Mouse (Mus musculus) activated CD4-positive, CD25-positive, alpha-beta regulatory T cell, adult 4 months (primary cell): ENCODE results near the gene Cyld. TPM values are rescaled to one million over a fixed set of nuclear protein-coding genes. Genes with fewer than 3 reads are reported as not detected.
A peak's percentile ranks its signal among the peaks of the same experiment; 100 is the strongest.
"Not testable (repeated sequence)": the region's sequence is repeated elsewhere in the genome, so short reads cannot be mapped to it uniquely, and the experiment has no call there.

Source experiments
- ATAC-seq: one replicate; pipeline ENCODE4 v1.8.0; 2017
- polyA plus RNA-seq, 2 experiments: library from polyadenylated mRNA; unstranded; fragments of 100-300 nt; shearing (Covaris generic); gene quantifications; one replicate each; pipeline ENCODE4 v1.2.1; 2017

The Cyld gene
- polyA plus RNA-seq, 2 experiments from 2014 or later, result 73.1 to 86.4 TPM

DNA sequence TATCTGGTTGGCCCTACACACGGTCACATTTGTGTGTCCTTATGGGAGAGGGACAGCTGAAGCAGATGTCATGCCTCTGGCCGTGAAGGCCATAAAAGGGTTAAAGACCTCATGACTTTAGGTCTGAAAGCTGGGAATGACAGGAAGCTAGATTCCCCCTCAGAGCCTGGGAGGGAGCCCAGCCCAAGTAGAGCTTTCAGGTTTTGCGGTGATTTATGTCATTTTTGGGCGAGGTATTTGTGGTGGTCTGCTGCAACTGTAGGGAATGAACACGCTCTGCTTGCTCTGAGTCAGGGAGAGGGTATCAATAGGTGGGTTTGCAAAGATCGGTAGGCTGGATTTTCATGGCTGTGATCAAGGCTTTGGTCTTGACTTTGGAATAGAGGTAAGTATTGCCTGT lies 6.9 kb upstream of the Cyld start:
- no peak for ATAC-seq

GRCm38 (mm10) chr8:88691342-88691948 lies 5.4 kb upstream of the Cyld start:
- peak; percentile 52 for ATAC-seq

- peak; percentile 23 for ATAC-seq
Measured at GRCm38 (mm10) chr8:88691961-88692360, 4.9 kb upstream of the Cyld start.

DNA sequence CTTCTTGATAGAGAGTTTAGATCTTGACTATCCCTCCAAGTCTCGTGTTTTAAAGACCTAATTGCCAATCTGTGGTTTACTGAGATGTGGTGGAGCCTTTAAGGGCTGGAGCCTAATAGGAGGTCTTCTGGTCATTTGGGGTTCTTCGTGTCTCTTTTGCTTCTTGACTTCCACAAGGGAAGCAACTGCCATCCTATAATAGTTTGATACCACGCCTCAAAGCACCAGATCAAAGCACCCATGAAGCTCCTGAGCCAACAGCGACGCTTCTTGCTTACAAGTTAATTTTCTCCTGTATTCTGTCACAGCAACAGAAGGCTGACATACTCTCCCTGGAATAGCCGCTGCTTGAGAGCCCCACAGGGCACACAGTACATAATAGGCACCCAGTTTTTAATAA lies 4.0 kb upstream of the Cyld start:
- no peak for ATAC-seq

DNA sequence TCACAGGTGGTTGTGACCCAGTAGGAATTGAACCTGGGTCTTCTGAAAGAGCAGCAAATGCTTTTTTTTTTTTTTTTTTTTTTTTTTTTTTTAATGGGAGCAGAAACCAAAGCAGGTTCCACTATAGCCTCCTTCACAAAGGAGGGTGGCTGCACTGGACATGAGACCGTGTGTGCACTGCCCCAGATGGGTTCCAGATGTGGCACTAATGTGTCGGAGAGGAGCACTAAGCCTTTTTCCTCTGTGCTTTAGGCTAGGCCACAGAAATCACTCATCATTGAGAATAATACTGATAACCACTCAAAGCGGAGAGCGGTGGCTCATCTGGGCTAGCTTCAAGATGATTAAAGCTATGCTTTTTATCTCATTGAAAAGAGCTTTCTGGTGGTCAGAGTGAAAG lies 3.5 kb upstream of the Cyld start:
- no peak for ATAC-seq

DNA sequence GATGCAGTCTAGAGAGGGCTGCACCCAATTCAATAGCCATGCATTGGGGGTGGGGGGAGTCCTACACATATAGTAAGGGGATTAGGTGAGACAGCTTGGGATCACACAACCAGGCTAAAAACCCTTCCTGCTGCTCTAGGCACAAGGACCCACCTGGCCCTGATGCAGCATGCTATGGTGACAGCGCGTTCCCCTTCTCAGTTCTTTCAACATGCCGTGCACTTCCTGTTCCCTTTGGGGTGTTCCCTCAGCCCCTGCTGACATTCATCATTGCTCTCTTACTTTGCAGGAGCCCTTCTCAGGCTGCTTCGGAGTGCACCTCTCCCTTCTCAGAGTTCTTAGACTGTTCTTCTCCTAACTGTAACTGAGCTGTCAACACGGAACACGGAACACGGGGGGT lies 2.5 kb upstream of the Cyld start:
- ATAC-seq, result no peak

DNA sequence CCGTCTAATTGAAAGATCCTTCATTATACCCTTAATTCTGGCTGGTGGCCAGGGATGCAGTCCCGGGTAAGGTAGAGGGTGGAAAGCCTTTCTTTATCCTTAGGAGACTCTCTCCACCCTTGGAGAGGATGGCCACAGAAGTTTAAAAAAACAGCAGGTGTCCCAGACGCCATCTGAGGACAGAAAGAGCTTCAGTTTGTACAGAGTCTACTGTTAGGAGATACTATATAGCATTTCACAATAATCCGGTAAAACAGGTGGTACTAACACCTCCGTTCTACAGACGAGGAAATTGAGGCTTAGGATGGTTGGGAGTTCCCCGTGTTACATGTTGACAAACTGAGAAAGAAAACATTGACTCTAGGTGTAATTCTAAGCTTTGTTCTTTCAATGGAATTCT lies 600 bp upstream of the Cyld start:
- peak; percentile 2 for ATAC-seq

DNA sequence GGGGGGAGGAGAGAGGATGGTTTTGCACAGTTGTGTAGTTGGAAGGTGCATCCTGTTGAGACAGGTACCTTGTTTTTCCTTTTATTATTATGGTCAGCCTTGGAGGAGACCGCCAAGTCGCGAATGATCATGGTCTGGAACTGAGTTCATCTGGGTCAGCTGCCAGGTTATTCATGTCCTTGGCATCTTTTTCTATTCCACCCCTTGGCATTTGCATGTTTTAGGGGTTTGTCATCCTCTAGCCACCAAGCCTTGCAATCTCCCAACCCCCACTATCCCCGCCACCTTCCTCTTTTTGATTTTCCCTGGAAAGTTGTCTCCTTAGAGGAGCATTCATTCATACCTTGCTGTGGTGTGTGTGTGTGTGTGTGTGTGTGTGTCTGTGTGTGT lies 809 bp downstream of the Cyld start:
- ATAC-seq, result no peak

GRCm38 (mm10) chr8:88698048-88698447 lies 1.2 kb downstream of the Cyld start:
- ATAC-seq, result no peak

- ATAC-seq, result peak; percentile 25
Measured at GRCm38 (mm10) chr8:88701611-88702010, 4.8 kb downstream of the Cyld start.

DNA sequence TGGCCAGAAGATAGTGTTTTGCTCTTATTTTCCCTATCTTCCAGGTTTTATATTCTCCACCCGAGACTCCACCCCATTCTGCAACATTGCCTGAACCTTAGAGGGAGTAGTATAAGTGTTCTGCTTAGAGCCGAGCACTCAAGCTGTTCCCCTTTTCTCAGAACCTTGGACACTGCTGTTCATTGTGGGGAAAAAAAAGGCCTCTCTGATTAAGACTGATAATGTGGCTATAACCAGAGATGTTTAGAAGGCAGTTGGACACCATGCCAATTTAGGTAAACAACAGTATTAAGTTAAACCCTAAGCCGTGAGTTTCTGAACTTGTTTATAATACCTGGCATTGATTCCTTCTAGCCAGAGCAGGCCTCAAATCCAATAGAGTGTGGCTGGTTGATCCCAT lies 6.0 kb downstream of the Cyld start:
- ATAC-seq, result no peak

DNA sequence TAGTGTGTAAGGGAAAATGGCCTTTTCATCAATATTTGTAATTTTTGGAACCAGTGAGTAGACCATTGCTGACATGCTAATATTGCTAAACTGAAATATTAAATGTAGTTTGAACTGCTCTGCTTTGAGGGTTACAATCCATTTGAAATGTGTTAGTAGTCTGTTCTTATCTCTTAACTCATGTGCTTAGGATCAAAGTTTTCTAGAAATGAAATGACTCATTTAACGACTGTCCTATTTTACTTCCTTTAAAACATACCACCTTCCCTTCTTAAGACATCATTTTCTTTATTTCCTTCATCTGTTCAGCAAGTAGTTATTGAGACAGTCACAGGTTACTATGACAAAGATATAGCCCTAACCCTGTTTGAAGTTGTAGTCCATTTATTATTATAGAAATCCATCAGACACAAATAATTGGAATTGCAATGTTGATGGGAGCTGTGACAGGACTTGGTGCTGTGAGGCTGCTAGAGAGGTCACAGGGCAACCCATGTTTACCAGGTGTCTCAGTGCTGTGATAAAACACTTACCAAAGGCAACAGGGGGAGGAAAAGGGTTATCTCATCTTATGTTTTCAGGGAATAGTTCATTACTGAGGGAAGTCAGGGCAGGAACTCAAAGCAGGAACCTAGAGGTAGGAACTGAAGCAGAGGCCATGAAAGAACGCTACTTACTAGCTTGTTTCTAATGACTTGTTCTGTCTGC lies 26.6 kb downstream of the Cyld start:
- no peak for ATAC-seq

GRCm38 (mm10) chr8:88755175-88755791 lies 58.5 kb downstream of the Cyld start:
- peak; percentile 74 for ATAC-seq

DNA sequence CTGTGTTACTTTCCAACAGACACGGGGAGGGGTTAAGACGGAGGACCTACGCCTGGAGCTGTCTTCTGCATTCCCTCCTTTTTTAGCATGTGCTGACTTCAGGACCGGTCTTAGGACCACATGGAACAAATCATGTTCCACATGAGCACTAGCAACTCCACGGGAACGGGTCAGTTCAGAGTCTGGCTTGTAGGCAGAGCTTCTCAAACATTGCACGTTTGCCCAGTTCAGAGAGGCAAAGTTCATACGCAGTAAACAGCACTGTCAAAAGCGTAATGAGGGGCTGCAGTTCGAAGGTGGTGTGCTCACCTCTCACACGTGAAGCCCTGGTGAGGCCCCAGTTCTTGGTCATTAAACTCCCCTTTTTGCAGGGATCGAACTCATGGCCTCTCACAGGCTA lies 65.2 kb downstream of the Cyld start:
- ATAC-seq, result no peak

DNA sequence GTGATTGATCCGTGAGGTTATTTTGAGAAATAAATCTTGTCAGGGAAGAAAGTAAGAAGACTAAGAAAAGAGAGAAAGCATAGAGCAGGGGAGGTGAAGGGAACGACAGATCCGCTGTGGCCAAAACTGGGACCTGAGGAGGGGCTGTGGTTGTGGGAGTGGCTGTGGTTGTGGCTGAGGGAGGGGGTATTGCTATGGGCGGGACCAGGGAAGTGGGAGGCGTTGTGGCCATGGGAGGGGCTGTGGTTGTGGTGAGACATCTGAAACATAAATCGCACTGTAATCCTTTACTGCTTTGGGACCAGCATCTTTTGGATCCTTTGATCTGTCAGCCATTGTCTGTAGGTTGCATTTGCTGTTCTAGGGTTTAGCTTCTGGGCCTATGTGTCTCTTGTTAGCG lies 74.4 kb downstream of the Cyld start:
- ATAC-seq, result no peak

- ATAC-seq, result no peak
Measured at GRCm38 (mm10) chr8:88774593-88775297, 77.9 kb downstream of the Cyld start.

GRCm38 (mm10) chr8:88775298-88775646 lies 78.4 kb downstream of the Cyld start:
- ATAC-seq, result no peak

DNA sequence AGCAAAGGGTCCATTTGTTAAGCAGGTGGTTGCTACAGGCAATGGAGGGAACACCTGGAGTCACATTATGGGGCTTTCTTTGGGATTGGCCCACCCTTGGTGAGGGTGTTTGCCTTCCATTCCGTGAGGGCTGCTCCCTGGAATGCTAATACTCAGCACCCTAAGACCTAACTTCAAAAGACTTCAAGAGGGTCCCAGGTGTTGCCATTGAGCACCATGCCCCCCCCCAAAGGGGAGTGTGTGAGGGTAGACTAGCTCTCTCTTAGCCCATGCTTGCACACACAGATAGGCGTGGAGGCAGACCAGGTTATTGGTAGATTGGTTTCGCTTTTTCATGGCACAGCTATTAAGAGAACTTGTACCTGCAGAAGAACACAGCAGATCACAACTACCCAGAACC lies 83.3 kb downstream of the Cyld start:
- ATAC-seq, result no peak

GRCm38 (mm10) chr8:88781283-88781682 lies 84.5 kb downstream of the Cyld start:
- ATAC-seq, result no peak

- ATAC-seq, result no peak
Measured at GRCm38 (mm10) chr8:88783722-88784121, 86.9 kb downstream of the Cyld start.

DNA sequence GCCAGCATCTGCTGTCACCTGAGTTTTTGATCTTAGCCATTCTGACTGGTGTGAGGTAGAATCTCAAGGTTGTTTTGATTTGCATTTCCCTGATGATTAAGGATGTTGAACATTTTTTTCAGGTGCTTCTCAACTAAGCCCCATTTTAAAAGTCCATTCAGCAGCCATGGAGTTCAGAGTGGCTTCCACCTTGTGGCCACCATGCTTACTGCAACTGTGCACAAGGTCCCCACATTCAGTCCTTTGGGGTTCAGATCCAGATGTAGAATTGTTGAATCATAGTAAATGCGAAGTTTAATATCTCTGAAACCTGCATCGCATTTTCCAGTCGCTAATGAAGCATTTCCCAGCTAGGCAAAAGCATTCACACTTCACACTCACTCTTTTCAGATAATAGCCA lies 91.5 kb downstream of the Cyld start:
- ATAC-seq, result not testable (repeated sequence)

GRCm38 (mm10) chr8:88792691-88793323 lies 96.0 kb downstream of the Cyld start:
- no peak for ATAC-seq

GRCm38 (mm10) chr8:88793324-88793722 lies 96.5 kb downstream of the Cyld start:
- ATAC-seq, result no peak
